Mouse (Mus musculus): ENCODE measurements around the gene Rras.

- TF ChIP-seq CTCF (IDR thresholded peaks at IDR 0.05; ENCODE audit: control insufficient read depth, insufficient read depth, low read length) = no peak
- TF ChIP-seq POLR2A (IDR thresholded peaks at IDR 0.05; ENCODE audit: borderline replicate concordance, control insufficient read depth, low read depth, low read length) = no peak
Measured at GRCm38 (mm10) chr7:45015344-45015956, 2.3 kb upstream of the Rras start.
